15 mouse cellular contexts compared by ENCODE assay signal in genomic region chr1:92190463-92190862, GRCm38 (mm10).
"Had no signal": no experiment of that assay in that cellular context is flagged by ENCODE, and none has a peak within 500 bp of the region (broad histone marks: within the 10 kb centered on the region; RNA-seq: fewer than 3 reads in every experiment).

No protein-coding gene starts in this region.

- DNase-seq: kidney, adult 18-20 months; kidney, postnatal 10 days; kidney, postnatal 4 days; lung, embryonic 14.5 days; lung, postnatal 10 days; lung, postnatal 4 days; retina, postnatal 1 day; right cerebral cortex, postnatal 14 days had no signal

- H3K4me1 ChIP-seq: limb, embryonic 15.5 days; liver, embryonic 12.5 days; midbrain, embryonic 15.5 days had no signal

- H3K27ac ChIP-seq: layer of hippocampus, adult 2 months; limb, embryonic 15.5 days; liver, embryonic 12.5 days; midbrain, embryonic 15.5 days; neural tube, embryonic 15.5 days had no signal

- H3K36me3 ChIP-seq: limb, embryonic 15.5 days; liver, embryonic 12.5 days; midbrain, embryonic 15.5 days; neural tube, embryonic 15.5 days had no signal

- H3K27me3 ChIP-seq: limb, embryonic 15.5 days; liver, embryonic 12.5 days; midbrain, embryonic 15.5 days; neural tube, embryonic 15.5 days had no signal

- H3K9me3 ChIP-seq: limb, embryonic 15.5 days; liver, embryonic 12.5 days; midbrain, embryonic 15.5 days; neural tube, embryonic 15.5 days had no signal

- H3K4me3 ChIP-seq: layer of hippocampus, adult 2 months; limb, embryonic 15.5 days; liver, embryonic 12.5 days; megakaryocyte, embryonic 14.5 days; midbrain, embryonic 15.5 days; neural tube, embryonic 15.5 days had no signal

- H3K4me2 ChIP-seq: limb, embryonic 15.5 days; liver, embryonic 12.5 days; lung, embryonic 14.5 days; midbrain, embryonic 11.5 days; midbrain, embryonic 15.5 days; neural tube, embryonic 15.5 days had no signal

- H3K9ac ChIP-seq: limb, embryonic 15.5 days; liver, embryonic 12.5 days; lung, embryonic 14.5 days; midbrain, embryonic 15.5 days; neural tube, embryonic 15.5 days had no signal
